Mouse (Mus musculus) CH12.LX (cell line): Measurements from ENCODE around the gene Mettl16. TPM values are rescaled to one million over a fixed set of nuclear protein-coding genes. Genes with fewer than 3 reads are reported as not detected.

Source experiments
- DNase-seq: peaks from one replicate; pipeline ENCODE4 v3.0.0-alpha.2; 2013; ENCODE audit errors: extremely low read depth
- H3K27ac ChIP-seq: 2 replicates; pipeline ENCODE4 v1.5.1; 2012; ENCODE audit warnings: low read depth, mild to moderate bottlenecking, control low read depth, moderate library complexity; ENCODE audit not compliant: insufficient read depth
- H3K27me3 ChIP-seq: replicated peaks from 2 replicates; pipeline ENCODE3; 2012; ENCODE audit warnings: inconsistent platforms
- H3K36me3 ChIP-seq, 2 experiments: replicated peaks in 1 of 2; 2 replicates each; pipeline versions ENCODE3 to v1.6.1; 2012; ENCODE audit warnings: inconsistent platforms in 1 of 2, low read length in 1 of 2, mild to moderate bottlenecking in 1 of 2, mixed read lengths in 1 of 2, moderate library complexity in 1 of 2; ENCODE audit not compliant: control insufficient read depth in 1 of 2, insufficient read depth in 1 of 2
- H3K4me1 ChIP-seq, 2 experiments: 2 replicates each; pipeline ENCODE4 v1.6.1; 2012; ENCODE audit warnings: inconsistent platforms in 1 of 2, moderate library complexity in 1 of 2; ENCODE audit not compliant: insufficient read depth in 2 of 2, control insufficient read depth in 1 of 2
- H3K4me2 ChIP-seq: 2 replicates; pipeline ENCODE4 v1.6.1; 2012; ENCODE audit warnings: low read depth, mild to moderate bottlenecking, control low read depth; ENCODE audit not compliant: poor library complexity, insufficient read depth, severe bottlenecking
- H3K4me3 ChIP-seq, 3 experiments: fragments of 150-350 bp in 1 of 3; sonication (generic) in 1 of 3; replicated peaks in 1 of 3; 2 replicates each; pipeline versions ENCODE3 to v1.5.1; 2011 to 2012; ENCODE audit warnings: low read depth in 2 of 3, low read length in 2 of 3, mild to moderate bottlenecking in 2 of 3, moderate library complexity in 2 of 3, control low read depth in 1 of 3, improper control_type of control experiment in 1 of 3, inconsistent platforms in 1 of 3, mixed read lengths in 1 of 3; ENCODE audit not compliant: poor library complexity in 1 of 3
- H3K79me2 ChIP-seq: replicated peaks from 2 replicates; pipeline ENCODE4 v1.6.1; 2012; ENCODE audit warnings: mild to moderate bottlenecking, moderate library complexity; ENCODE audit not compliant: control insufficient read depth, poor library complexity, insufficient read depth, severe bottlenecking; ENCODE audit errors: extremely low read depth
- H3K9ac ChIP-seq: 2 replicates; pipeline ENCODE4 v1.6.1; 2012; ENCODE audit warnings: low read depth, mild to moderate bottlenecking, control low read depth, moderate library complexity; ENCODE audit not compliant: insufficient read depth
- H3K9me3 ChIP-seq: replicated peaks from 2 replicates; pipeline ENCODE3; 2012; ENCODE audit warnings: low read length, inconsistent platforms, mixed read lengths
- CHD1 ChIP-seq: IDR thresholded peaks from 2 replicates; pipeline ENCODE4 v1.6.1; 2012; ENCODE audit warnings: low read depth, low read length, improper control_type of control experiment, inconsistent platforms
- E2F4 ChIP-seq: IDR thresholded peaks from 2 replicates; pipeline ENCODE4 v1.6.1; 2011; ENCODE audit warnings: low read depth, low read length, improper control_type of control experiment; ENCODE audit not compliant: insufficient replicate concordance
- ELF1 ChIP-seq: IDR thresholded peaks from 2 replicates; pipeline ENCODE4 v1.6.1; 2014; ENCODE audit warnings: low read depth, mild to moderate bottlenecking, inconsistent platforms, low read length, improper control_type of control experiment
- EP300 ChIP-seq: IDR thresholded peaks from 2 replicates; pipeline ENCODE4 v1.6.1; 2011; ENCODE audit warnings: low read length, improper control_type of control experiment
- HCFC1 ChIP-seq: IDR thresholded peaks from 2 replicates; pipeline ENCODE4 v1.6.1; 2012; ENCODE audit warnings: low read depth, mild to moderate bottlenecking, inconsistent platforms, low read length, improper control_type of control experiment
- IRF4 ChIP-seq: IDR thresholded peaks from 2 replicates; pipeline ENCODE4 v1.6.1; 2014; ENCODE audit warnings: low read depth, mild to moderate bottlenecking, inconsistent platforms, low read length, improper control_type of control experiment
- MAFK ChIP-seq: IDR thresholded peaks from 2 replicates; pipeline ENCODE4 v1.6.1; 2011; ENCODE audit warnings: low read length, improper control_type of control experiment; ENCODE audit not compliant: insufficient replicate concordance
- MAX ChIP-seq: IDR thresholded peaks from 2 replicates; pipeline ENCODE4 v1.6.1; 2011; ENCODE audit warnings: low read length, improper control_type of control experiment
- MAZ ChIP-seq: IDR thresholded peaks from 2 replicates; pipeline ENCODE4 v1.6.1; 2012; ENCODE audit warnings: low read depth, mild to moderate bottlenecking, inconsistent platforms, low read length, improper control_type of control experiment, moderate library complexity
- MYC ChIP-seq: IDR thresholded peaks from 2 replicates; pipeline ENCODE4 v1.6.1; 2011; ENCODE audit warnings: low read depth, mild to moderate bottlenecking, improper control_type of control experiment, low read length
- NELFE ChIP-seq: IDR thresholded peaks from 2 replicates; pipeline ENCODE4 v1.6.1; 2011; ENCODE audit warnings: low read depth, low read length, improper control_type of control experiment
- PAX5 ChIP-seq: IDR thresholded peaks from 2 replicates; pipeline ENCODE4 v1.6.1; 2012; ENCODE audit warnings: low read length, inconsistent platforms, mixed read lengths
- RAD21 ChIP-seq: IDR thresholded peaks from 2 replicates; pipeline ENCODE4 v1.6.1; 2011; ENCODE audit warnings: low read depth, mild to moderate bottlenecking, low read length, improper control_type of control experiment, moderate library complexity
- TBP ChIP-seq: conservative IDR thresholded peaks from 2 replicates; pipeline ENCODE4 v1.6.1; 2011; ENCODE audit warnings: low read depth, low read length, improper control_type of control experiment
- TCF12 ChIP-seq: IDR thresholded peaks from 2 replicates; pipeline ENCODE4 v1.6.1; 2014; ENCODE audit warnings: low read depth, mild to moderate bottlenecking, inconsistent platforms, low read length, improper control_type of control experiment
- USF2 ChIP-seq: conservative IDR thresholded peaks from 2 replicates; pipeline ENCODE4 v1.6.1; 2011; ENCODE audit warnings: low read depth, low read length, improper control_type of control experiment
- ZC3H11A ChIP-seq: IDR thresholded peaks from 2 replicates; pipeline ENCODE4 v1.6.1; 2012; ENCODE audit warnings: low read depth, mild to moderate bottlenecking, inconsistent platforms, low read length, improper control_type of control experiment
- ZKSCAN1 ChIP-seq: IDR thresholded peaks from 2 replicates; pipeline ENCODE4 v1.6.1; 2012; ENCODE audit warnings: low read depth, inconsistent platforms, low read length, improper control_type of control experiment, borderline replicate concordance
- dilution Hi-C: fragments of 300-500 bp; cut with MboI; formaldehyde crosslinking; loops from 2 replicates; pipeline ENCODE4 v1.14.3; 2020; ENCODE audit warnings: low sequenced_read_pairs; ENCODE audit not compliant: extremely low pct_unique_long_range_greater_than_20kb, extremely low pct_ligation_motif_present
- in situ Hi-C: fragments of 300-500 bp; cut with MboI; formaldehyde crosslinking; loops from 3 replicates; pipeline ENCODE4 v1.14.3; 2019; ENCODE audit warnings: low sequenced_read_pairs, low pct_ligation_motif_present, low pct_unique_long_range_greater_than_20kb, mixed read lengths
- polyA plus RNA-seq: library from polyadenylated mRNA; unstranded; fragments of >175 nt; gene quantifications from 2 replicates; pipeline ENCODE4 v1.2.1, GENCODE M21; 2012; ENCODE audit warnings: low read depth; ENCODE audit not compliant: insufficient read length
- total RNA-seq, 2 experiments: library from RNA; depleted of rRNA; stranded (reverse); fragments of 300-350 nt in 1 of 2; fragments of >200 nt in 1 of 2; gene quantifications; 2 replicates each; pipeline ENCODE4 v1.2.3; 2012 to 2014

The Mettl16 gene
- total and polyA plus RNA-seq, 3 experiments: 79.3 to 119 (median 80.0) TPM

- dilution Hi-C loops (no loop called here), in situ Hi-C loops (no loop called here)
- Histone ChIP-seq H3K9me3 (no peaks in the 10 kb centered on the region), H3K27ac (no peak overlapping the region), H3K4me3 (no peak overlapping the region), H3K36me3 (peaks cover 0 to 42% of the 10 kb centered on the region in 2 experiments), H3K4me2 (no peak overlapping the region), H3K4me1 (peaks cover 0 to 19% of the 10 kb centered on the region in 2 experiments; a peak in 2 of 4 replicates), H3K27me3 (no peaks in the 10 kb centered on the region), H3K9ac (no peak overlapping the region), H3K79me2 (no peaks in the 10 kb centered on the region)
- no peak for TF ChIP-seq RAD21
- TF ChIP-seq MYC: no peak
- no peak for TF ChIP-seq TBP
- no peak for TF ChIP-seq NELFE
- TF ChIP-seq MAFK: no peak
- TF ChIP-seq ZKSCAN1: no peak
- TF ChIP-seq TCF12: no peak
- TF ChIP-seq ELF1: no peak
- TF ChIP-seq EP300: no peak
- TF ChIP-seq HCFC1: no peak
- TF ChIP-seq PAX5: no peak
- TF ChIP-seq USF2: no peak
- no peak for TF ChIP-seq IRF4
- TF ChIP-seq MAZ: no peak
- DNase-seq: no peak
Observed at GRCm38 (mm10) chr11:74850998-74851661, 80.5 kb downstream of the Mettl16 start.

- no peak overlapping the region for H3K4me2 ChIP-seq
- peaks cover 0 to 23% of the 10 kb centered on the region in 2 experiments for H3K36me3 ChIP-seq
- dilution Hi-C loops (no loop called here), in situ Hi-C loops (no loop called here)
- H3K27me3 ChIP-seq: no peaks in the 10 kb centered on the region
- H3K79me2 ChIP-seq: no peaks in the 10 kb centered on the region
- no peak overlapping the region for H3K27ac ChIP-seq
- DNase-seq: no peak
- H3K4me1 ChIP-seq: peaks cover 0 to 14% of the 10 kb centered on the region in 2 experiments; a peak in 2 of 4 replicates
- TF ChIP-seq ZC3H11A: no peak
- TF ChIP-seq E2F4: no peak
- no peak for TF ChIP-seq MYC
- no peak for TF ChIP-seq MAX
- no peak for TF ChIP-seq IRF4
- no peak for TF ChIP-seq CHD1
- TF ChIP-seq USF2: no peak
- no peak overlapping the region for H3K4me3 ChIP-seq
- H3K9ac ChIP-seq: no peak overlapping the region
- H3K9me3 ChIP-seq: no peaks in the 10 kb centered on the region
Observed at GRCm38 (mm10) chr11:74857756-74858155, 87.1 kb downstream of the Mettl16 start.
